Mouse (Mus musculus): ENCODE results near the gene Clk3. TPM values are rescaled to one million over a fixed set of nuclear protein-coding genes. Genes with fewer than 3 reads are reported as not detected.

Clk3 gene
- 200 to 224 TPM (median 217 TPM) in 4 replicates for total RNA-seq (2023)

DNA sequence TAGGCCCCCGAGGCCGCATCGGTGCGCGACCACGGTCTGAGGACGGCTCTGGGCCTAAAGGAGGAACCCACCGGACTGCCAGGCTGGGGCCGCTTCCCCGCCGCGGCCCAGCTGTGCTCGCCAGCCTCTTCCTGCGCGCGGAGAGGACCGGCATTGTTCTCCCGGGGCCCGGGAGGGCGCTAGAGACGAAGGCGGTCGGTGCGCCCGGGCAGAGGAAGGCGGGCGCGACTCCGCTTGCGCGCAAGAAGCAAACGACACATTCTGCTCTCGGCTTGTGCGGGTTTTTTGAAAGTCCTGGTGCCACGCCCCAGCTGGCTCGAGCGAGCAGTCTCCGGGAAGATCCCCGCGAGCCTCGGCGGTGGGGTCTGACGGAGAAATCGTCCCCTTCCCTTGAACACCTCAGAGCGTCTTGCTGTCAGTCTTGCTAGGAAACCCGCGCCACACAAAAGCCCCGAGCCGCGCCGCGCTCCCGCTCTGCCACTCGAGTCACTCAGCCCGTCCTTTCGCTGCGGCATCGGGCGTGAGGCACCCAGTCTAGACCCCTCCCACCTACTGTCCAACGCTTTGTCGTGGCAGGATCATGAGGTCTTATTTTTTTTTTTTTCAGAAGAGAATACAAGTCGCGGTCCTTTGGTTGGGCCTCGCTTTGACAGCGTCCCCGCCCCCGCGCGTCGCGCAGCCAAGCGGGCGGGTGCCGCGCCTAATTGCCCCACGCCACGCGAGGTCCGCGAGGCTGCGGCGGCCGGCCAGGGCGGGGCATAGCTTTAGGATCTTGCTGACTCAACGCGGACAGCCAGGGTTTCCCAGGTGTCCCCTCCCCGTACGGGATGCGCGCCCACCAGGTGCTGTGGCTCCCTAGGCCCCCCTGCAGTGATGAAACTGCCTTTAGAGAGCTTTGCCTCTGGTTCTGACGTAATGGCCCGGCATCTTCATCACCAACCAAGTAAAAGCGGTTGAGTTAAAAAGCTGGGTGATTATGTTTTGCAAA is at the start of gene Clk3:
TSS of gene Clk3 (minus strand) at position 497 of the 988 bp plus-strand sequence.

GRCm38 (mm10) chr9:57708068-57708719 is 57.5 kb downstream of the Clk3 start, which contains the start of gene Edc3:
Edc3 (plus strand) TSS chr9:57708540.

Other genes with a start within 250 kb of the Clk3 start
- gene Cox5a, start 244.6 kb downstream of the Clk3 start, total RNA-seq (2023): 84.0 to 104 TPM (median 98.3 TPM) in 4 replicates
- gene Fam219b, start 228.3 kb downstream of the Clk3 start, total RNA-seq (2023): 11.6 to 15.8 TPM (median 11.9 TPM) in 4 replicates
- 9.3 to 11.6 TPM (median 11.3 TPM) in 4 replicates for gene Mpi, start 213.1 kb downstream of the Clk3 start, total RNA-seq (2023)
- 114 to 133 TPM (median 125 TPM) in 4 replicates for gene Scamp2, start 204.9 kb downstream of the Clk3 start, total RNA-seq (2023)
- gene Ulk3, start 176.4 kb downstream of the Clk3 start, total RNA-seq (2023): 88.8 to 105 TPM (median 91.0 TPM) in 4 replicates
- gene Cplx3, start 159.6 kb downstream of the Clk3 start, total RNA-seq (2023): 0.21 to 0.27 TPM in 2 of 4 replicates, not detected in the others
- 0.50 to 0.69 TPM (median 0.58 TPM) in 4 replicates for gene Lman1l, start 145.1 kb downstream of the Clk3 start, total RNA-seq (2023)
- 505 to 571 TPM (median 559 TPM) in 4 replicates for gene Csk, start 112.2 kb downstream of the Clk3 start, total RNA-seq (2023)
- not detected in 4 replicates for gene Cyp1a2, start 82.2 kb downstream of the Clk3 start, total RNA-seq (2023)
- not detected in 4 replicates for gene Cyp1a1, start 77.9 kb downstream of the Clk3 start, total RNA-seq (2023)
- 20.1 to 22.5 TPM (median 20.7 TPM) in 4 replicates for gene Edc3, start 57.3 kb downstream of the Clk3 start, total RNA-seq (2023)
- gene Arid3b, start 70.9 kb upstream of the Clk3 start, total RNA-seq (2023): 104 to 119 TPM (median 105 TPM) in 4 replicates
- 78.8 to 84.9 TPM (median 81.9 TPM) in 4 replicates for gene Ubl7, start 145.1 kb upstream of the Clk3 start, total RNA-seq (2023)
- gene Sema7a, start 174.3 kb upstream of the Clk3 start, total RNA-seq (2023): 31.6 to 37.2 TPM (median 33.9 TPM) in 4 replicates
- gene Cyp11a1, start 240.6 kb upstream of the Clk3 start, total RNA-seq (2023): 0.40 to 0.95 TPM in 2 of 4 replicates, not detected in the others

Data from B cell, adult 62 days (primary cell).